Mouse (Mus musculus) hindbrain, embryonic 16.5 days (tissue): ENCODE results near the gene Pik3ip1. TPM values are rescaled to one million over a fixed set of nuclear protein-coding genes. Genes with fewer than 3 reads are reported as not detected.

Experiments
- ATAC-seq: fragments of 200-750 bp; cut with Nextera tagmentation; 2 replicates; pipeline ENCODE4 v1.8.0; 2017; ENCODE audit warnings: moderate TSS enrichment, moderate library complexity
- H3K27ac ChIP-seq: fragments of 300-500 bp; sonication (generic); 2 replicates; pipeline ENCODE4 v1.5.1; 2014; ENCODE audit warnings: low read depth, mild to moderate bottlenecking, control low read depth, low read length, moderate library complexity
- H3K27me3 ChIP-seq: fragments of 300-500 bp; sonication (generic); replicated peaks from 2 replicates; pipeline ENCODE4 v1.6.1; 2014; ENCODE audit warnings: low read length; ENCODE audit not compliant: control insufficient read depth, insufficient read depth
- H3K36me3 ChIP-seq: fragments of 300-500 bp; sonication (generic); 2 replicates; pipeline ENCODE4 v1.6.1; 2014; ENCODE audit warnings: mild to moderate bottlenecking, low read length, moderate library complexity, mixed read lengths; ENCODE audit not compliant: control insufficient read depth, insufficient read depth
- H3K4me1 ChIP-seq: fragments of 300-500 bp; sonication (generic); 2 replicates; pipeline ENCODE4 v1.6.1; 2014; ENCODE audit warnings: low read depth, low read length; ENCODE audit not compliant: control insufficient read depth, insufficient read depth
- H3K4me2 ChIP-seq: fragments of 300-500 bp; sonication (generic); 2 replicates; pipeline ENCODE4 v1.6.1; 2014; ENCODE audit warnings: mild to moderate bottlenecking, low read length, control low read depth, moderate library complexity
- H3K4me3 ChIP-seq: fragments of 300-500 bp; sonication (generic); 2 replicates; pipeline ENCODE4 v1.5.1; 2014; ENCODE audit warnings: mild to moderate bottlenecking, low read length, control low read depth, moderate library complexity
- H3K9ac ChIP-seq: fragments of 300-500 bp; sonication (generic); 2 replicates; pipeline ENCODE4 v1.6.1; 2014; ENCODE audit warnings: low read depth, mild to moderate bottlenecking, control low read depth, low read length, moderate library complexity
- H3K9me3 ChIP-seq: fragments of 300-500 bp; sonication (generic); 2 replicates; pipeline ENCODE4 v1.6.1; 2014; ENCODE audit warnings: mild to moderate bottlenecking, low read length, moderate library complexity; ENCODE audit not compliant: control insufficient read depth
- WGBS: fragments of 180-500 bp; shearing (Covaris S2); extraction: QIAGEN DNeasy Blood & Tissue Kit; methylation state at CpG from one replicate; pipeline ENCODE4 v1.1.7; 2014; 5-methylcytosine and 5-hydroxymethylcytosine counted together
- polyA plus RNA-seq: library from polyadenylated mRNA; unstranded; fragments of >200 nt; fragmentation: Nextera tagmentation; extraction: Ambion mirVana; gene quantifications from 2 replicates; pipeline ENCODE4 v1.2.1, GENCODE M21; 2015

Pik3ip1 gene
- polyA plus RNA-seq, 1 experiment from 2014 or later = 36.1 TPM

- Histone ChIP-seq H3K9ac (no peak overlapping the region), H3K27ac (no peak overlapping the region), H3K4me1 (peaks cover 27% of the 10 kb centered on the region), H3K36me3 (peaks cover 38% of the 10 kb centered on the region), H3K27me3 (no peaks in the 10 kb centered on the region), H3K9me3 (no peaks in the 10 kb centered on the region), H3K4me3 (no peak overlapping the region), H3K4me2 (no peak overlapping the region)
- no peak for ATAC-seq
- 89% methylated on average over 10 of the region's 10 CpGs for WGBS
Observed at GRCm38 (mm10) chr11:3297871-3298812, 32.1 kb upstream of the Pik3ip1 start.

GRCm38 (mm10) chr11:3298813-3299185, 31.4 kb upstream of the Pik3ip1 start:
- peaks cover 20% of the 10 kb centered on the region for H3K4me1 ChIP-seq
- ATAC-seq = no peak
- H3K27ac ChIP-seq = no peak overlapping the region
- H3K9me3 ChIP-seq = no peaks in the 10 kb centered on the region
- no peak overlapping the region for H3K9ac ChIP-seq
- WGBS = 91% methylated on average over 14 of the region's 14 CpGs
- no peaks in the 10 kb centered on the region for H3K27me3 ChIP-seq
- H3K36me3 ChIP-seq = peaks cover 40% of the 10 kb centered on the region
- no peak overlapping the region for H3K4me3 ChIP-seq
- H3K4me2 ChIP-seq = no peak overlapping the region

- Histone ChIP-seq H3K4me1 (no peaks in the 10 kb centered on the region; the same call in 1 of the 2 replicates), H3K4me2 (no peak overlapping the region), H3K27ac (no peak overlapping the region), H3K9ac (no peak overlapping the region), H3K36me3 (peaks cover 48% of the 10 kb centered on the region), H3K27me3 (no peaks in the 10 kb centered on the region), H3K9me3 (no peaks in the 10 kb centered on the region), H3K4me3 (no peak overlapping the region)
- WGBS = 91% methylated on average over 5 of the region's 5 CpGs
- ATAC-seq = no peak
Observed at GRCm38 (mm10) chr11:3301075-3301474, 29.1 kb upstream of the Pik3ip1 start.

GRCm38 (mm10) chr11:3302385-3302784, 27.8 kb upstream of the Pik3ip1 start:
- H3K27ac ChIP-seq = no peak overlapping the region
- H3K4me1 ChIP-seq = no peaks in the 10 kb centered on the region; the same call in 1 of the 2 replicates
- WGBS = 96% methylated on average over 4 of the region's 4 CpGs
- peaks cover 56% of the 10 kb centered on the region for H3K36me3 ChIP-seq
- no peak for ATAC-seq
- H3K9ac ChIP-seq = no peak overlapping the region
- H3K4me2 ChIP-seq = no peak overlapping the region
- no peaks in the 10 kb centered on the region for H3K27me3 ChIP-seq
- H3K9me3 ChIP-seq = no peaks in the 10 kb centered on the region
- H3K4me3 ChIP-seq = no peak overlapping the region

- peaks cover 60% of the 10 kb centered on the region for H3K36me3 ChIP-seq
- ATAC-seq = no peak
- no peak overlapping the region for H3K4me2 ChIP-seq
- no peaks in the 10 kb centered on the region for H3K9me3 ChIP-seq
- no peak overlapping the region for H3K27ac ChIP-seq
- no peak overlapping the region for H3K9ac ChIP-seq
- H3K27me3 ChIP-seq = no peaks in the 10 kb centered on the region
- 79% methylated on average over 4 of the region's 4 CpGs for WGBS
- H3K4me1 ChIP-seq = no peaks in the 10 kb centered on the region; the same call in 1 of the 2 replicates
- H3K4me3 ChIP-seq = no peak overlapping the region
Observed at GRCm38 (mm10) chr11:3302792-3303191, 27.4 kb upstream of the Pik3ip1 start.

- Histone ChIP-seq H3K9me3 (no peaks in the 10 kb centered on the region), H3K4me2 (no peak overlapping the region), H3K4me1 (no peaks in the 10 kb centered on the region; the same call in 1 of the 2 replicates), H3K27me3 (no peaks in the 10 kb centered on the region), H3K36me3 (peaks cover 58% of the 10 kb centered on the region), H3K4me3 (no peak overlapping the region), H3K27ac (no peak overlapping the region), H3K9ac (no peak overlapping the region)
- WGBS = 94% methylated on average over 4 of the region's 4 CpGs
- ATAC-seq = no peak
Observed at GRCm38 (mm10) chr11:3305821-3306220, 24.4 kb upstream of the Pik3ip1 start.

- Histone ChIP-seq H3K4me2 (no peak overlapping the region), H3K36me3 (peaks cover 50% of the 10 kb centered on the region), H3K4me1 (no peaks in the 10 kb centered on the region), H3K27ac (no peak overlapping the region), H3K9ac (no peak overlapping the region), H3K27me3 (no peaks in the 10 kb centered on the region), H3K4me3 (no peak overlapping the region), H3K9me3 (no peaks in the 10 kb centered on the region)
- no peak for ATAC-seq
- WGBS = 94% methylated on average over 3 of the region's 3 CpGs
Observed at GRCm38 (mm10) chr11:3307875-3308274, 22.3 kb upstream of the Pik3ip1 start.

- H3K27me3 ChIP-seq = no peaks in the 10 kb centered on the region
Observed at GRCm38 (mm10) chr11:3309884-3310283, 20.3 kb upstream of the Pik3ip1 start.

GRCm38 (mm10) chr11:3310789-3311585, 19.2 kb upstream of the Pik3ip1 start:
- Histone ChIP-seq H3K27ac (no peak overlapping the region), H3K36me3 (peaks cover 37% of the 10 kb centered on the region), H3K4me2 (no peak overlapping the region), H3K4me1 (no peaks in the 10 kb centered on the region), H3K9ac (no peak overlapping the region), H3K9me3 (no peaks in the 10 kb centered on the region), H3K27me3 (no peaks in the 10 kb centered on the region), H3K4me3 (no peak overlapping the region)
- ATAC-seq = no peak
- 94% methylated on average over 10 of the region's 10 CpGs for WGBS

More at GRCm38 (mm10) chr11:3309884-3310283, 20.3 kb upstream of the Pik3ip1 start:
- Histone ChIP-seq H3K4me1 (no peaks in the 10 kb centered on the region), H3K27ac (no peak overlapping the region), H3K9ac (no peak overlapping the region), H3K4me3 (no peak overlapping the region), H3K4me2 (no peak overlapping the region), H3K9me3 (no peaks in the 10 kb centered on the region), H3K36me3 (peaks cover 48% of the 10 kb centered on the region)
- 87% methylated on average over 4 of the region's 4 CpGs for whole genome bisulfite sequencing
- no peak for ATAC-seq
